Mouse (Mus musculus) midbrain, embryonic 15.5 days (tissue): Measurements from ENCODE around the gene Sf3a2. TPM values are rescaled to one million over a fixed set of nuclear protein-coding genes. Genes with fewer than 3 reads are reported as not detected.

Experiments
- ATAC-seq: fragments of 200-750 bp; cut with Nextera tagmentation; replicated peaks from 2 replicates; pipeline ENCODE4 v1.8.0; 2017; ENCODE audit warnings: moderate TSS enrichment
- H3K27ac ChIP-seq: fragments of 300-500 bp; sonication (generic); 2 replicates; pipeline ENCODE4 v1.5.1; 2015; ENCODE audit warnings: mild to moderate bottlenecking, inconsistent platforms
- H3K27me3 ChIP-seq: fragments of 300-500 bp; sonication (generic); replicated peaks from 2 replicates; pipeline ENCODE4 v1.6.1; 2015; ENCODE audit warnings: inconsistent platforms
- H3K36me3 ChIP-seq: fragments of 300-500 bp; sonication (generic); replicated peaks from 2 replicates; pipeline ENCODE4 v1.6.1; 2015; ENCODE audit warnings: inconsistent platforms
- H3K4me1 ChIP-seq: fragments of 300-500 bp; sonication (generic); 2 replicates; pipeline ENCODE4 v1.6.1; 2015; ENCODE audit warnings: inconsistent platforms
- H3K4me2 ChIP-seq: fragments of 300-500 bp; sonication (generic); 2 replicates; pipeline ENCODE4 v1.6.1; 2015; ENCODE audit warnings: inconsistent platforms, mild to moderate bottlenecking, moderate library complexity
- H3K4me3 ChIP-seq: fragments of 300-500 bp; sonication (generic); 2 replicates; pipeline ENCODE4 v1.5.1; 2015; ENCODE audit warnings: mild to moderate bottlenecking, inconsistent platforms
- H3K9ac ChIP-seq: fragments of 300-500 bp; sonication (generic); 2 replicates; pipeline ENCODE4 v1.6.1; 2015; ENCODE audit warnings: mild to moderate bottlenecking, inconsistent platforms
- H3K9me3 ChIP-seq: fragments of 300-500 bp; sonication (generic); 2 replicates; pipeline ENCODE4 v1.6.1; 2016; ENCODE audit warnings: inconsistent platforms
- WGBS: fragments of 180-500 bp; shearing (Covaris S2); methylation state at CpG from one replicate; pipeline ENCODE4 v1.1.7; 2015; ENCODE audit warnings: mixed read lengths; 5-methylcytosine and 5-hydroxymethylcytosine counted together
- polyA plus RNA-seq: library from polyadenylated mRNA; unstranded; fragments of >200 nt; fragmentation: Nextera tagmentation; extraction: Ambion mirVana; gene quantifications from 2 replicates; pipeline ENCODE4 v1.2.1, GENCODE M21; 2015

Gene Sf3a2
- polyA plus RNA-seq, 1 experiment from 2014 or later, result 62.6 TPM

DNA sequence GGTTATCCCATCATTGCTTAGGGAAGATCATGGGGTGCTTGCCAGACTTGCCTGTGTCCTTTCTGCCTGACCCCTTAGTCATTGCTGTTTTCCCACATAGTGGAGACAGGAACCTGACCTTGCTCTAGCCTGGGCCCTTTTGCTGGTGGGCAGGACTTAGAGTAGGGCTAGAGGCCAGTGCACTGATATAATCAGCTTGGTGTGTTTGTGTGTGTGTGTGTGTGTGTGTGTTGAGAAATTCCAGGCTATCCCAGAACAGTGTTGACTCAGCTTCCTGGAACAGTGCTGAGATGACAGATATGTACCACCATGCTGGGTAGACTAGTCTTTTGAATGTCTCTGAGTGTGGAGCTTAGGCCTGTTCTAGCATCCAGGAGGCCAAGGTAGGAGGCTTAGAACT is 18.4 kb upstream of the Sf3a2 start:
- H3K4me1 ChIP-seq, result no peaks in the 10 kb centered on the region
- no peaks in the 10 kb centered on the region for H3K9me3 ChIP-seq
- ATAC-seq, result no peak
- H3K27ac ChIP-seq, result no peak overlapping the region
- H3K4me3 ChIP-seq, result no peak overlapping the region
- no peak overlapping the region for H3K4me2 ChIP-seq
- H3K9ac ChIP-seq, result no peak overlapping the region
- H3K27me3 ChIP-seq, result no peaks in the 10 kb centered on the region
- H3K36me3 ChIP-seq, result peaks cover 71% of the 10 kb centered on the region

DNA sequence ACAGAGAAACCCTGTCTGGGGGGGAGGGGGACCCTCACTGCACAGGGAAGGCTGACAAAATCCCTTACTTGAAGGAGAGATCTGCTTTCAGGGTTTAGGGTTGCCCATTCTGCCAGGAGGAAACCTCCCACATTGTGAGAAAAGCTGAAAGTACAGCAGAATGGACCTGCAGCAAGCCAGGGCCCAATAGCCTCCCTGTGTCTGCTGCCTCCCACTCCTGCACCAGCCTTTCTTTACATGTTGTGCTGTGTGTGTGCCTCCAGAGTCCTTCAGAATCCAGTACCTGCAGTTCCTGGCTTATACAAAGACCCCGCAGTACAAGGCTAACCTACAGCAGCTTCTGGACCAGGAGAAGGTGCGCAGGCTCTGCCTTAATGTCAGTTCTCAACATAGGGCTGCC is 13.7 kb upstream of the Sf3a2 start:
- Histone ChIP-seq H3K9me3 (no peaks in the 10 kb centered on the region), H3K9ac (no peak overlapping the region), H3K27ac (no peak overlapping the region), H3K36me3 (peaks cover 80% of the 10 kb centered on the region), H3K4me2 (no peak overlapping the region), H3K27me3 (no peaks in the 10 kb centered on the region), H3K4me3 (no peak overlapping the region), H3K4me1 (no peaks in the 10 kb centered on the region)
- 98% methylated on average over 2 of the region's 2 CpGs for WGBS
- no peak for ATAC-seq

DNA sequence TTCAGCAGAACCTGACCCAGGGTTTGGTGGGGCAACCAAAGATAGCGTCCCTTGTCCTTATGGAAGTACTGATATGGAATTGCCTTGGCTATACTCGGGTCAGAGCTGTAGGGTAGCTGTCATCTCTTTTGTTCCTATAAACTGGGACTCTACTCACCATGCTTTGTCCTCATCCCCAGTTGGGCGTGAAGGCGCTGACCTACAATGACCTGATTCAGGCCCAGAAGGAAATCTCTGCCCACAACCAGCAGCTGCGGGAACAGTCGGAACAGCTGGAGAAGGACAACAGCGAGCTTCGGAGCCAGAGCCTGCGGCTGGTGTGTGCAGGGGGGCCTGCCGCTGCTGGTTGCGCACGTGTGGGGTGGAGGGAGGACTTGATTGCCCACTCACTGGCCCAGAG is 13.1 kb upstream of the Sf3a2 start:
- Histone ChIP-seq H3K9ac (no peak overlapping the region), H3K9me3 (no peaks in the 10 kb centered on the region), H3K27ac (no peak overlapping the region), H3K4me2 (no peak overlapping the region), H3K4me1 (no peaks in the 10 kb centered on the region), H3K4me3 (no peak overlapping the region), H3K36me3 (peaks cover 82% of the 10 kb centered on the region), H3K27me3 (no peaks in the 10 kb centered on the region)
- WGBS, result 69% methylated on average over 12 of the region's 12 CpGs
- ATAC-seq, result no peak

DNA sequence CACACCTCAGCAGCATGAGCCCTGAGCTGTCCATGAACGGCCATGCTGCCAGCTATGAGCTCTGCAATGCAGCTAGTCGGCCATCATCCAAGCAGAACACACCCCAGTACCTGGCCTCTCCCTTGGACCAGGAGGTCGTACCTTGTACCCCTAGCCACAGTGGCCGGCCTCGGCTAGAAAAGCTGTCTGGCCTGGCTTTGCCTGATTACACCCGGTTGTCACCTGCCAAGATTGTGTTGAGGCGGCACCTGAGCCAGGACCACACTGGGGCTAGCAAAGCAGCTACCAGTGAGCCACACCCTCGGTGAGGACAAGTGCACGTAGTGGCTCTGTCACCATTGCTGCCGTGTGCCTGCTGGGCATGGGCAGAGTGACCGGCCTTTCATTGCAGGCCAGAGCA is 12.0 kb upstream of the Sf3a2 start:
- Histone ChIP-seq H3K4me2 (no peak overlapping the region), H3K4me1 (no peaks in the 10 kb centered on the region), H3K36me3 (peaks cover 89% of the 10 kb centered on the region), H3K4me3 (no peak overlapping the region), H3K27me3 (no peaks in the 10 kb centered on the region), H3K27ac (no peak overlapping the region), H3K9me3 (no peaks in the 10 kb centered on the region), H3K9ac (no peak overlapping the region)
- 92% methylated on average over 11 of the region's 11 CpGs for WGBS
- no peak for ATAC-seq

DNA sequence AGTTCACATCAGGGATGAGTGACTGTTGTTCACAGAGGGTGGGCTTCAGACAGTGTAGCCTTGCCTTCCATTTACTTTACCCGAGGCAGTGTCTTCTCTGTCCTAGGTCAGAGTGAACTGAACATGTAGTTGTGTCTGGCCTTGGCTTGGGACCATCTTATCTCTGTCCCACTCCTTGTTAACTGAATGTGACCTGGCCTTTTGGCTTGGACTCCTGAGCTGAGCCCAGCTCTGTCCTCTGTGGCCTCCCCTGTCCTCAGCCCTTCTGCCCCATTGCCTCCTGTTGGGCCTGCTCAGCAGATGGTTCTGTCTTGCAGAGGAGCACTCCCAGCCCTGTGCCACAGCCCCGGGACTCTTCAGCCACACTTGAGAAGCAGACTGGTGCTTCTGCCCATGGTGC is 10.5 kb upstream of the Sf3a2 start:
- Histone ChIP-seq H3K4me3 (no peak overlapping the region), H3K9ac (no peak overlapping the region), H3K27ac (no peak overlapping the region), H3K36me3 (peaks cover 89% of the 10 kb centered on the region), H3K4me1 (no peaks in the 10 kb centered on the region), H3K4me2 (no peak overlapping the region), H3K9me3 (no peaks in the 10 kb centered on the region), H3K27me3 (no peaks in the 10 kb centered on the region)
- WGBS, result 79% methylated on average over 2 of the region's 2 CpGs
- ATAC-seq, result no peak

DNA sequence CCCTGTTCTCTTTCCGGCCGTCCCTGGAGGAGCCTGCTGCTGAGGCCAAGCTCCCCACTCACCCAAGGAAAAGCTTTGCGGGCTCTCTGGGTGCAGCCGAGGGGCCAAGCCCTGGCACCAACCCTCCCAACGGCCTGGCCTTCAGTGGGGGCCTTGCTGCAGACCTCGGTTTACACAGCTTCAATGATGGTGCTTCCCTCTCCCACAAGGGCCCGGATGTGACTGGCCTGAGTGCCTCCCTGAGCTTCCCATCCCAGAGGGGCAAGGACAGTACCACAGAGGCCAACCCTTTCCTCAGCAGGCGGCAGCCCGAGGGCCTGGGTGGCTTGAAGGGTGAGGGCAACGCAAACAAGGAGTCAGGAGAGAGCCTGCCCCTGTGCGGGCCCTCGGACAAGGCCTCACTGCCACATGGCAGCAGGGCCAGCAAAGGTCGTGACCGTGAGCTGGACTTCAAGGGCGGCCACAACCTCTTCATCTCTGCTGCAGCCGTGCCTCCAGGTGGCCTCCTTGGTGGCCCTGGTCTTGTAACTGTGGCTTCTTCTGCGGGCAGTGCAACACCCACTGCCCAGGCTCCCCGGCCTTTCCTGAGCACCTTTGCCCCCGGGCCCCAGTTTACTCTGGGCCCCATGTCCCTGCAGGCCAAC is 7.1 kb upstream of the Sf3a2 start:
- ATAC-seq, result no peak
- Histone ChIP-seq H3K27me3 (no peaks in the 10 kb centered on the region), H3K9ac (no peak overlapping the region), H3K27ac (no peak overlapping the region), H3K36me3 (peaks cover 79% of the 10 kb centered on the region), H3K4me1 (peaks cover 2% of the 10 kb centered on the region; the same call in 1 of the 2 replicates), H3K9me3 (no peaks in the 10 kb centered on the region), H3K4me2 (no peak overlapping the region), H3K4me3 (no peak overlapping the region)
- WGBS, result 92% methylated on average over 19 of the region's 19 CpGs

DNA sequence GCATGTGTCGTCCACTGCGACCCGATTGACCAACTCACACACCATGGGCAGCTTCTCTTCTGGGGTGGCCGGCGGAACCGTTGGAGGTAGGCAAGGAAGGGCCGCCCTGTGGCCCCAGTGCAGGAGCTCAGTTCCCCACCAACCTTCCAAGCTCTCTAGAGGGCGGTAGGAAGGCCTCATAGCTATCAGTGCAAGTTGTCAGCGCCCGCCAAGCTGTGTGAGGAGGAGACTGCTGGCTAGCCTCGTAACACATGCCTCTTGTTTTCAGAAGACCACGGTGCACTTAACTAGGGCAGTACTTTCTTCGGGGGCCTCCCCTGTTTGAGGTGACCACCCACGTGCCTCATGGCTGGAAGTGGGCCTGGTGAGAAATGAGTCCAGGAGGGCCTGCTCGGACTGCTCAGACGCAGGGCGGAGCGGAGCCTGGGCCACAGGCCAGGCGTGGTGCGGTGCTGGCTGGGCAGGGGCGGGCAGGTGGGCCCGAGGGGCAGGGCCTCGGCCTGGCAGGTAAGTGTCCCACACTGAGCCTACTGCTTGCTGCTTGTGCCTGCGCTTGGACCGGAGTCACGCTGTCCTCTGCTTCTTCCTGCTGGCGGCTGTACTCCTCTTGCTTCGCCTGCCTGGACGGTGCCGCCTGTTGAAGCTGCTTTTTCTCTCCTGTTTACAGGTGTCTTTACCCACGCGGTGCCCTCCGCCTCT is 6.4 kb upstream of the Sf3a2 start:
- H3K4me1 ChIP-seq, result peaks cover 10% of the 10 kb centered on the region
- H3K27ac ChIP-seq, result no peak overlapping the region
- no peaks in the 10 kb centered on the region for H3K27me3 ChIP-seq
- no peak overlapping the region for H3K9ac ChIP-seq
- H3K36me3 ChIP-seq, result peaks cover 73% of the 10 kb centered on the region
- no peak for ATAC-seq
- no peak overlapping the region for H3K4me2 ChIP-seq
- no peaks in the 10 kb centered on the region for H3K9me3 ChIP-seq
- 85% methylated on average over 33 of the region's 33 CpGs for WGBS
- no peak overlapping the region for H3K4me3 ChIP-seq

DNA sequence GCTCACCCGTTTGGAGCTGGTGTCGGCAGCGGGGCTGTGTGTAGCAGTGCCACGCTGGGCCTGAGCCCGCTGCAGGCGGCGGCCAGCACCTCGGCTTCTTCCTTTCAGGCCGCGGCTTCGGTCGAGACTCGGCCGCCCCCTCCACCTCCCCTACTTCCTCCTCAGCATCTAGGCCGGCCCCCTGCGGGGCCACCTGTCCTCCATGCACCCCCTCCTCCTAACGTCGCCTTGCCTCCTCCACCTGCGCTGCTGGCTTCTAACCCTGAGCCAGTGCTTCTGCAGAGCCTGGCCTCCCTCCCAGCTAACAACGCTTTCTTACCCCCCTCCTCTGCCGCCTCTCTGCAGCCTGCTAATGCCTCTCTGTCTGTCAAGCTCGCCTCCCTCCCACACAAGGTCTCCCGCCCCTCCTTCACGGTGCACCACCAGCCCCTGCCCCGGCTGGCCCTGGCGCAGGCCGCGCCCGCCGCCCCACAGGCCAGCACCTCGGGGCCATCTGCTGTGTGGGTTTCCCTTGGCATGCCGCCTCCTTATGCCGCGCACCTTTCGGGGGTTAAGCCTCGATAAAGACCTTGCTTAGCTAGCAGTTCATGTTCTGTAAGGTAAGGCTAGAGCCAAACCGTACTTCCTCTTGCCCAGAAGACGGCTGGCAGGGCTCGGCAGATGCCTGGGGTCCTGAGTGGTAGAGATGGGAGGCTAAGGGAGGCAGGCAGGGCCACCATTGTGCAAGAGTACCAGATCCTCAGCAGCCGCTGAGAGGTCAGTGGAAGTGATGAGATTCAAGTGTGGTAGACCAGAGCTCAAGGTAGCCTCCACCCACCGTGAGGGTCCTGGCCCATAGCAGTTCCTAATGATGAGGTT is 5.6 kb upstream of the Sf3a2 start:
- ATAC-seq, result no peak; the same call in 1 of the 2 replicates
- Histone ChIP-seq H3K9me3 (no peaks in the 10 kb centered on the region), H3K4me3 (no peak overlapping the region), H3K36me3 (peaks cover 70% of the 10 kb centered on the region), H3K27me3 (no peaks in the 10 kb centered on the region), H3K27ac (no peak overlapping the region), H3K9ac (no peak overlapping the region), H3K4me2 (no peak overlapping the region), H3K4me1 (peaks cover 17% of the 10 kb centered on the region)
- 72% methylated on average over 41 of the region's 41 CpGs for WGBS

DNA sequence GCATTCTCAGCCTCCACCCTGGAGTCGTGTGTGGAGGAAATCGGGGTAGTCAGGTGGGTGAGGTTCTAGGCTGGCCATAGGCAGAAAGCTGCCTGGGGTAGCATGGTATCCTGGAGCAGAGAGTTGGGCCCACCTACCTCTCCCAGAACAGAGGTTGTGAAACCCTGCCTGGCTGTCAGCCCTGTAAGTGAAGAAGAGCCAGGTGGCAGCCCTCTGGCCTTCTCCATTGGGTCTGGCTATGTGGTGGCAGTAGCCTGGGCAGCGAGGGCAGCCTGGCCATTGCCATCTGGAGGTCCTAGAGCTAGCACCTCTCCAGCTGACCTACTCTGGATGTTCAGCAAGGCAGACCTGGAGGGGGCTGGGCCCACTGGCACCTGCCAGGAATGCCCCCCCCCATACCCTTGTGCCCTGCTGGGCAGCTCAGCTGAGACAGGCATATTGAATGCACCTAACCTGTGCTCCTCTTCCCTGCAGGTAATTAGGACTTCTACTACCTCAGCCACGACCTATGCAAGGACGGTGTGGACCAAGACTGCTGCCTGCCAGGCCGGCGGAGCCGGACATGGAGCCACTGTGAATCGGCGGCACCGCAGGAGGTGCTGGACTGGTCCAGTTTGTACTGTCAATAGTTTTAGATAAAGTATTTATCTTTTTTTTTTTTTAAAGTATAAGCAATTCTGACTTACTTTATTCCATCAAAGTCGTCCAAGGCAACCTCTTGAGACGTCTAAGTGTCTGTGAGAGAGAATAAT is 4.8 kb upstream of the Sf3a2 start:
- H3K4me3 ChIP-seq, result no peak overlapping the region
- no peak for ATAC-seq
- H3K27ac ChIP-seq, result no peak overlapping the region
- no peaks in the 10 kb centered on the region for H3K9me3 ChIP-seq
- no peak overlapping the region for H3K9ac ChIP-seq
- peaks cover 61% of the 10 kb centered on the region for H3K36me3 ChIP-seq
- H3K4me1 ChIP-seq, result peaks cover 19% of the 10 kb centered on the region
- H3K27me3 ChIP-seq, result no peaks in the 10 kb centered on the region
- no peak overlapping the region for H3K4me2 ChIP-seq
- 86% methylated on average over 13 of the region's 13 CpGs for WGBS

DNA sequence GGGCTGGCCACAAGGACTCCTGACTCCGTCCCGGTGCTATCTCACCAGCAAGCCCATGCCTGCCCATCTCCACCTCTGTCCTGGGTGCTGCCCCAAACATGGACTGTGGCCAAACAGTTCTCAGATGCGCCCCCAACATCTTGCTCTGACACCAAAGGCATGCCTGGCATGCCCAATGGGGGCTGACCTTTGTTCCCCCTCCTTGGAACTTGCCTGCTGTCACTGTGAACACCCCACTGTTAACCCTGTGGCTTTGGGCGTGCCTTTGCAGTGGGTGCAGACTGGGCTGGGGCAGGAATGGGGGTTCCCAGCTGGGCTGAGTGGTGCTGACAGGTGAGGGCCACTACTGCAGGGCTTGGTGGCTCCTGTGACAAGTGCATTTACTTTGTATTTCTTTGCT is 4.2 kb upstream of the Sf3a2 start:
- Histone ChIP-seq H3K27ac (no peak overlapping the region), H3K9ac (no peak overlapping the region; the same call in 1 of the 2 replicates), H3K9me3 (no peaks in the 10 kb centered on the region), H3K36me3 (peaks cover 56% of the 10 kb centered on the region), H3K4me1 (peaks cover 19% of the 10 kb centered on the region), H3K27me3 (no peaks in the 10 kb centered on the region), H3K4me3 (no peak overlapping the region), H3K4me2 (no peak overlapping the region)
- 88% methylated on average over 4 of the region's 4 CpGs for WGBS
- ATAC-seq, result no peak

DNA sequence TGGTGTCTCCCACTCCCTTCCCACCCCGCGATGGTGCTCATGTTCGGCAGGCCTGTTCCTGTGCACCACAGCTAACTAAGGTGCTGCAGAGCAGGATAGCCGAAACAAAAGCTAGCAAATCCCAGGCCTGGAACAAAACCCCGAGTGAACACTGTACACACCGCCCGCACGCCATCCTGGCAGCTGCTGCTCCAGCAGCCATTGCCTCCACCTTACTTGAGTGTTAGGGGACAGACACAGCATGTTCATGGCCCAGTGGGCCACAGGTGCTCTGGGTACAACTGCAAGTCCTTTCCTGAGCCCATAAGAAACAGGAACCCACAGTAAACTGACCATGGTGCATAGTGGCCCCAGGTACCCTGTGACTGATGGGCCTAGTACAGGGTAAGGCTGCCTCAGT is 3.2 kb upstream of the Sf3a2 start:
- H3K9me3 ChIP-seq, result no peaks in the 10 kb centered on the region
- H3K27me3 ChIP-seq, result no peaks in the 10 kb centered on the region
- no peak overlapping the region for H3K4me2 ChIP-seq
- no peak overlapping the region for H3K4me3 ChIP-seq
- H3K9ac ChIP-seq, result no peak overlapping the region
- H3K27ac ChIP-seq, result no peak overlapping the region
- peaks cover 47% of the 10 kb centered on the region for H3K36me3 ChIP-seq
- WGBS, result 86% methylated on average over 8 of the region's 8 CpGs
- no peak for ATAC-seq
- peaks cover 26% of the 10 kb centered on the region for H3K4me1 ChIP-seq

DNA sequence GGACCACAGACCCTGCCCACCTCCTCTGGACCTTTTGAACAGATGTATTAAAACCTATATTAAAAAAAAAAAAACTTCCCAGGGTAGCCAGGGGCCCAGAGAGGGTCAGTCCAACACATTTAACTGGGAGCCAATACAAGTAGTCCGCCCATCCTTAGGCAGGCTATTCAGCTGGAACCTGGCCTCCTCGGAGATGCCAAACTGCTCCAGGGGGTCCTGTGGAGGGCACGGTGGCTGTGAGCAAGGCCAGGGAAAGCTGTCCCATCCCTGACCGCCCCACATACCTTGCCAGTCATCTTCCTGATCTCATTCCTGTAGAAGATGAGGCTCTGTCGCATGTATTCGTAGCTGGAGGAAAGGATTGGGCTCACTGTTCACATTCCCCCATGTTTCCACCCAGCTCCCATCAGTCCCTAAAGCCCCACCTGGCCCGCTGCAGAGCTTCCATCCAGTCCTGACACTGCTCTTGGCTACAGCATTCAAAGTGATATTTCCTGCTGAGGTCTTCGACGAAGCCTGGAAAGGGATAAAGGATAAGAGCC is 1.6 kb upstream of the Sf3a2 start:
- no peaks in the 10 kb centered on the region for H3K27me3 ChIP-seq
- peaks cover 37% of the 10 kb centered on the region for H3K36me3 ChIP-seq
- peaks cover 33% of the 10 kb centered on the region for H3K4me1 ChIP-seq
- peak overlapping the region; percentile 97 for H3K4me3 ChIP-seq
- H3K27ac ChIP-seq, result no peak overlapping the region
- peak overlapping the region; percentile 92 for H3K4me2 ChIP-seq
- no peaks in the 10 kb centered on the region for H3K9me3 ChIP-seq
- 82% methylated on average over 9 of the region's 9 CpGs for WGBS
- no peak for ATAC-seq
- peak overlapping the region; percentile 18; the same call in 1 of the 2 replicates for H3K9ac ChIP-seq
